Mouse (Mus musculus): ENCODE data around the gene Mrtfa.

GRCm38 (mm10) chr15:80983264-80983663 is 207.3 kb downstream of the Mrtfa start:
- no peak for TF ChIP-seq CTCF (IDR thresholded peaks at IDR 0.05; ENCODE audit: low read depth, low read length)
- TF ChIP-seq GATA1 (IDR thresholded peaks at IDR 0.05; ENCODE audit: borderline replicate concordance, low read length) = no peak

Measured in G1E (cell line).